Mouse (Mus musculus) urinary bladder, postnatal 14 days (tissue): ENCODE measurements around the gene Ctsr.
"Not testable (repeated sequence)": the region's sequence is repeated elsewhere in the genome, so short reads cannot be mapped to it uniquely, and the experiment has no call there.

Experiments used
- DNase-seq: peaks from one replicate; pipeline ENCODE4 v3.0.0; 2021; ENCODE audit warnings: low spot score

Gene Ctsr

GRCm38 (mm10) chr13:61164156-61164555 lies at the start of gene Ctsr:
TSS of gene Ctsr (minus strand) at chr13:61164256.
- DNase-seq = no peak

DNA sequence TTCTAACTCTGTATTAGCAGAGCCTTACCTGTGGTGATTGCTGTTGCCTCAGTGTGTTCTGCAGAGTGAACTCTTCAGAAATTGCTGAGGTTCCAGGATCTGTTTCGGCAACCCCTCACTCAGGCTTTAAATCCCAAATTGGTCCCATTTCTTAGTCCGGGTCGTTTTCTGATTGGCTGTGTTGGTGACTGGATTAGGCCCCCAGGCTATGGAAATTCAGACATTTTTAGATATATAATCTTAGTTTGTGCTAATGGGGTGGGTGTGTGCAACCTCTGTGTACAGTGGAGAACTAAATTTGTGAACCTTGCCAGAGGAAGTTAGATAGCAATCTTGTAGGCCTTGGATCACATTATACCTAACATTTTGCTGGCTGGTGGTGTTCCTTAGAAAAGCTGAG lies 39.3 kb upstream of the Ctsr start, which contains the start of gene Cts6:
Gene Cts6, minus strand, starts transcription at position 101 of the 400 bp plus-strand sequence.
- no peak for DNase-seq

GRCm38 (mm10) chr13:61185151-61185933 lies 21.3 kb upstream of the Ctsr start:
- not testable (repeated sequence) for DNase-seq

- no peak for DNase-seq
Measured at GRCm38 (mm10) chr13:61164622-61165021, 566 bp upstream of the Ctsr start.
